Mouse (Mus musculus): ENCODE measurements around the gene Cyp19a1.

- TF ChIP-seq CTCF (conservative IDR thresholded peaks at IDR 0.05 in 1 of 2, IDR thresholded peaks at IDR 0.05 in 1 of 2; ENCODE audit: low read depth in 2 of 2, low read length in 2 of 2) = no peak
- TF ChIP-seq BHLHE40 (IDR thresholded peaks at IDR 0.05; ENCODE audit: low read depth, low read length) = no peak
These were observed 99.5 kb downstream of the Cyp19a1 start for GRCm38 (mm10) chr9:54168425-54168824.

All from CH12.LX (cell line).